Mouse (Mus musculus): ENCODE results near the gene Atp5j.

Atp5j gene

DNA sequence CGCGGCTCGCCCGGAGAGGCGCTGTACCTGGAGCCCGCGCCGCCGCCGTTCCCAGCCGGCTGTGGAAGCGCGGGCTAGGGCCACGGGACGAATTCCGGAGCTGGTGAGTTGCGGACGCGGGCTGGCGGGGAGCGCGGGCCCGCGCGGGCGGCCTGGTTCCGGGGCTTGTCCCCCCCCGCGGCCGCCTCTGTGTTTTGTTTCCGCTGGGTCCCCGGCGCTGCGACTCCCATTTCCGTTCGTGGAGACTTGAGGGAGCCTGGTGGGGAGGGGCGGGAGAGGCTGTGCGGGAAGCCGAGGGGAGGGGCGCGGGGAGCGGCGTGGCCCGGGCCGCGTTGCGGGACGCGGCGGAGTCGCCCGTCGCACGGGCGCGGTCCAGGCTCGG, at the start of gene Atp5j:
TSS of gene Atp5j (minus strand) at position 185 of the 382 bp plus-strand sequence.
- DNase-seq, result peak; percentile 93

- no peak for DNase-seq
Measured at GRCm38 (mm10) chr16:84884572-84884971, 49.1 kb upstream of the Atp5j start.

DNA sequence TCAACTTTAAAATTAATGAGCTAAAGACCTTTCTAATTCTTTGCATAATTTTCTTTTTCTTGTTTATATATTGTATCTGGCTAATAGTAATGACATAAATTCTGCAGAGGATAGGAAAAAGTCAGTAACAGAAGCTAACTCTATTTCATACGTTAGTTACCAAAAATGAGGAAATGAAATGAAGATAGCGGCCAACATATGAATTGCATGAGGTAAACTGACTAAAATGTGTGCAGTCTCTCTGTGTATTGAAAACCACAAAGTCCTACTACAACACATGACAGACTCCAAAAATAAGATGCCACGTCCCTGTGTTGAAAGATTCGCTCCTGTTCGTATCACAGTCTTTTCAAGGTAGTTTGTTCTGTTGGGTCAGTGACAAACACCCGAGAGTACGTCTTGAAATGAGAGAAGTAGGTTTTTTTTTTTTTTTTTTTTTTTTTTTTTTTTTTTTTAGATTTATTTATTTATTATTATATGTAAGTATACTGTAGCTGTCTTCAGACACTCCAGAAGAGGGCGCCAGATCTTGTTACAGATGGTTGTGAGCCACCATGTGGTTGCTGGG, 46.4 kb upstream of the Atp5j start:
- DNase-seq, result no peak

GRCm38 (mm10) chr16:84881168-84881567, 45.7 kb upstream of the Atp5j start:
- DNase-seq, result no peak

DNA sequence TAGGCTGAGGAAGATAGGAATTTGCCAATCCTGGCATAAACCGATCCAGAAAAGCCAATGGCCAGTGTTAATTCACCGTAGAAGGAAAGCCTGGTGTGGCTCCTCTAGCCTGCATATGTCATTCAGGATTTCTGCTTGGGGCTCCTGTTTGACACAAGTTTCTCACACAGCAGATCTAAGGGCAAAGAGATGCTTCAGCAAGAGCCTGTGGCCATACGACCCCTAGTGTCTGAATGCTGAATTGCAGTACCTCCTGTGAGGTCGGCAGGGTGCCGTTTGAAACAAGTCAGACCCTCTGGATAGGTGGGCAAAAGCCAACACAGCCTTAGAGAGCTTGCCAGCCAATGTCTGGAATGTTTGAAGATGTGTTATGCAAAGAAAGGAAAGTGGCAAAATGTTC, 43.7 kb upstream of the Atp5j start:
- peak; percentile 77 for DNase-seq

GRCm38 (mm10) chr16:84876082-84876481, 40.7 kb upstream of the Atp5j start:
- no peak for DNase-seq

DNA sequence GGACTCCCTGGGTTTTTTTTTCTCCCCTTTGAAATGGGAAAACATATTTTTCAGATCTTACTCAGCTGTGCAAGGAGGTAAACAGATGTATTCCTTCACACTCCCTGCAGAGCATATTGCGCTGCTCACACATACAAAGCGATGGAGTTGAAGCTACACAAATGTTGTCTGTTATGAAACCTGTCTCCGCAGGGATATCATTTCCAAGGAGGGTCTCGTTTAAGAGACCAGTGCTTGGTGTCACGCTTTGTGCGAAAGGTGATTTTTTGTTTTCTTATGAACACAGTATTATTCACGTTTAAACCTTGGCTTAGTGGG, 40.3 kb upstream of the Atp5j start:
- DNase-seq, result no peak

DNA sequence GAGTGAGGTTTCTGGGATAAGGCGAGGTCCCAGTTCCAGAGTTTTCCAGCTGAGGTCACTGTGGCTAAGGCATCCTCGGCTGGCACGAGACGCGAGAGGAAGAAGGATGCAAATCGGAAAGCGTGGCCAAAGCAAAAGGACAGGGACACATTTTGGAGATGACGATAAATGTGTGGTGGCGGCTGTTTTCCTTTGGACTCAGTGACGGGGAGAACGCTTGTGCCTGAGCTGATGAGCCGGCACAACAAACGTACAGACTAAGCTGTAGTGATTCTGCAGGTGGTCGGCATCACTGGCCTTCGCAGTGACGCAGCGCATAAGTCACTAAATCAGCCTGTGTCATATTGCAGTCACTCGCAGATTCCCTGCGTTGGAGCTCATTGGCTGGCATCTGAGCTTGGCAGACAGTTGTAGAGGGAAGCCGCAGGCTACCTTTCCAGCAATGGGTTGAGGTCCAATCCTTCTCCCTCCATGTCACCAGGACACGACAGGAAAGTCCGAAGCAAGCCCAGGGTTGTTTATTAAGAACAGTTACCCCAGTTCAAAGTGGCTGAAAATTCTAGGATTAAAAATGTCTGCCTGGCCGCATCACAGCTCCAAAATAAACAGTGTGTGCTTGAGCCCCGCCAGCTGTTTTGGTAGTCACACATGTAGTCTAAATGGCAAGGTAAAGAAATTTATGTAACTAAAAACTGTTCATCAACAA, 39.7 kb upstream of the Atp5j start:
- peak; percentile 51 for DNase-seq

DNA sequence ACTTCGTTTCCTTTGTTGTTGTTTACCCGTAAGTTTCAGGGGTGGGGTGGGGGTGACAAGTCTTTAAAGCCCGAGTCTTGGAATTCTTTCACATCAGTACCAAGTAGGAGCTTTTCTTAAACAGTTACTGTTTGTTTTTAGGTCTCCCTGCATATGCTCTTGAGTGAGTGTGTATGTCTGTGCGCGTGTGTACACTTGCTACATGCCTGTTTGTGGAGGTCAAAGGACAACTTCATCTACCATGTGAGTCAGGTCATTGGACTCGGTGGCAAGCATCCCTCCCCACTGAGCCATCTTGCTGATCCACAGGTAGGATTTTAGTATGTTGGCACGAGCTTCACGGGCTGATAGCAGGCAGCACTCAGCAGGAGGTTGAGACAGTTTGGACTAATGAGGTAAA, 38.4 kb upstream of the Atp5j start:
- DNase-seq, result no peak

DNA sequence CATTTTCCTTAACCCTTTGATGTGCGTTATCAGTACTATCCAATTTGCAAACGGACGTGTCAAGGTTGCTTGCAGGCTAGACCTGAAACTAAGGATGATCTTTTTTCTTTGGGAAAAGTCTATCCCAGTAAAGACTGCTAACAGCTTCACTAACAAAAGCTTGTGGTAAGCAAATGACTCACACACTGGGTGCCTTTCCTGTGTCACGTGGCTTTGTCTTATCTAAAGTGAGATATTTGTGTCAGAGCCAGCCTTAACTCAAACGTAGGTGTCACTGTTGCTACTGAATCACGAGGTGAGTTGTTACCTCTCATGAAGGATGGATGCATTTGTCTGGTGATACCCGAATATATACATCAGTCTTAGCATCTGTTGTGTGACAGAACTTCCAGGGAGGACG, 29.2 kb upstream of the Atp5j start:
- DNase-seq, result no peak

DNA sequence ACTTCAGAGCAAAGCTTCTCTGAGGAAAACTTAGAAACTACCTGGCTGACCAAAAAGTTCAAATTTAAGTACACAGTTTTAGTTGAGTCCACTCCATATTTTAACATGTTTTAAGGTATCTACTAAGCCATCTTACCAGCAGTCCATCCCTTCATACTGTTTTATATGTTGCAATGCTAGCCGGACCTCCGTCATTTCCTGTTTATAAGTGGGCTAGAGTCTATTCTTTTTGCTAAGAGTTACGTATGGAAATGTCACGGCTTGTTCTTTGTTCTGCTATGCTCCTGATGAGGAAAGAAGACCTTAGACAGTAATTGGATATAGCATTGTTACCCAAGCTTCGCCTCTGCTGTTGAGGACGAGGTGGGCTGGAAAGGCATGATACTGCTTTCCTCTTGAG, 18.1 kb upstream of the Atp5j start:
- DNase-seq, result no peak

DNA sequence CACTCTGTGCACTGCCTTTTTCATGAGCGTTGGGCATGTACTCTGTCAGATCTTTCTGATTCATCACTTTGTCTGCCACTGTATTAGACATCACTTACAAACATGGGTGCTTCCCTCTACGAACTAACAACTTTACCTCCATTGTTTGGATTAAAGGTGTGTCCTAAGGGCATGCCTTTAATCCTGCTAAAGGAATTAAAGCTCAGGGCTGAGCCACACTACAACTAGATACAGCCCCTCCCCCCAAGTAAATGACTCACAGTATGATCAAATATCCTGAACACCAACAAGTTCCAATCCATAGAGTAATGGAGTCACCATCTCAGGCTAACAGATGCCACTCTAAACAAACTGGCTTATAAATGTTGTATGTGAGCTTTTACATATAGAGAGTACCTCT, 3.2 kb upstream of the Atp5j start:
- DNase-seq, result no peak

DNA sequence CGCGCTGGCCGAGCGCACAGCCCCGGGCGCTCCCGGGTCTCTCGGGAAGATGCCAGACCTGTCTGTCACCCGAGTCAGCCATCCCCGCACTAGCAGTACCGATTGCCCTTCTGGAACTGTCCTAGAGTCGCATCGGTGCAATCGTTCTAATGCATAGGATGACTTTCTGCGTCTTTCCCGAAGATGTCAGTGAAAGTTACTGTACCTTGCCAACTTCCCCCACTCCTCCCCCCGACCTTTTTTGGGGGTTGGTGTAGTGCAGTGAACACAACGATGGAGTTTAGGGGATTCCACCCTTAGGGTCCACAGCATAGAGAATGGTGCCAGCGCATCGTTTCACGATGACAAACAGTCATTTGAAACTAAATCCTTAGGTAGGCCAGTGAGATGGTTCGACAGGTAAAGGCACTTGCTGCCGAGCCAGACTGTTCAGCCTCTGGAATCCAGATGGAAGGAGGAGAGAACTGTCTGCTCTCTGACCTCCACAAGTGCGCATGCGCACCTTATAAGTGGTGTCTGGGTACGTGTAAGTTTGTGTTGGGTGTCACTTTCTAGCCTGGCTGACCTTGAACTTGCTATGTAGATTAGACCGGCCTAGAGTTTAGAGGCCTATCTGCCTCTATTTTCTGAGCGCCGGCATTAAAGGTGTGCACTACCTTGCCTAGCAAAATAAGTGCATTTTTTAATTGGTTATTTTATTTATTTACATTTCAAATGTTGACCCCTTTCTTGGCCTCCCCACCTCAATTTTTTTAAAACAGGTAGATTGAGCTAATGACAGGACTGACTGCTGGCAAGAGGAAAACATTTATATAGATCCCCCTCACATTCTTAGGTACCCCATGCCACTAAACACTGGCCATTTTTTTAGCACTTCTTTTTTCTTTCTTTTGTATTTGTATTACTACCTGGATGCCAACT, 658 bp upstream of the Atp5j start:
- DNase-seq, result peak; percentile 61

DNA sequence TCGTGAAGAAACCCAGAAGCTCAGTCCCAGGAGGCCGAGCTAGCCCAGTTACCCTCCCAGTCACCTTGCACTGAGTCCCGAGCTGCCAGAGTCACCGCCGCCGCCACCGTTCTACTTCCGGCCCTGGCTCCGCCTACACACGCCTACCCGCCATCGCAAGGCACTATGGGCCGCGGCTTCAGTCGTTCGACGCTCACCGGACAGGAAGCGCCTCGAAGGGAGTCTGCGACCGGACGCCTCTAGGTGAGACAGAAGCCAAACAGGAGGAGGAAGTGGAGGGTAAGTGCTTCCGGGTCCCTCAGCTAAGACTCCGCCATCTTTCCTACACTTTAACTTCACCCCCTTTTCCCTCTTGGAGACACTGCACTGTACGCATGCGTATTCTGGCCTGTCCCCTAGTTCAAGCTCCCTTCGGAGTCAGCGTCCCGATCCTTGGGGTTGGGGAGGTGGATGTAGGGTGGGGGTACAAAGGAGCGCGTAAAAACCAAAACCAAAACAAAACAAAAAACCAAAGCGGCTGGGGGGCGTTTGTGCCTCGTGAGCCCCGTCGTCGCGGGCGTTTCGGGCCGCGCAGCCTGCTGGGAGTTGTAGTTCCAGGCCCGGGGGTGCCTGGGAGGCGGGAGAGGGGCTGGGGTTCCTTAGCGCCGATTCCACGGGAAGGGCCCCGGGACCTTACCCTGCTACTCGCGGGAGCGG, 532 bp downstream of the Atp5j start, which contains the start of gene Gabpa:
TSS of gene Gabpa (plus strand) at position 181 of the 696 bp plus-strand sequence.
- peak; percentile 95 for DNase-seq

DNA sequence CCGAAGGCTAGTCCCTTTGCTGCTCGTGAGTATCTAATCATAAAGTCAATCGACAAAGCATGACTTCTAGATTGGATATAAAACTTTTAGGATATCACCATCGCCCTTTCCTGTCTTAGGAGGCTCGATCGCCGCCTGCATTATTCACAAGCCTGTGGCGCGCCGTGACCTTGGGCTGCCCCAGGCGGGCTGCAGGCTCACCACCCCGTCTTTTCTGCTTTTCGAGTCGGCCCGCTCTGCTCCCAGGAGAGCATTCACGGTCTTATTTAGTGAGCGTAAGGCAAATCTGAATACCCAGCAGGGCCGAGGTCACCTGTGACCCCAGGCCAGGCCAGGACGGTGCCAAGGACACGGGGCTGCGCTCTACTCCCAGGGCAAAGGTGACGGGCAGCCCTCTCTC, 1.1 kb downstream of the Atp5j start:
- no peak for DNase-seq

GRCm38 (mm10) chr16:84832736-84833135, 2.7 kb downstream of the Atp5j start:
- DNase-seq, result no peak

GRCm38 (mm10) chr16:84831696-84832095, 3.7 kb downstream of the Atp5j start:
- DNase-seq, result peak; percentile 16

GRCm38 (mm10) chr16:84825009-84825408, 10.4 kb downstream of the Atp5j start:
- DNase-seq, result peak; percentile 61

GRCm38 (mm10) chr16:84817423-84817822, 18.0 kb downstream of the Atp5j start:
- peak; percentile 54 for DNase-seq

DNA sequence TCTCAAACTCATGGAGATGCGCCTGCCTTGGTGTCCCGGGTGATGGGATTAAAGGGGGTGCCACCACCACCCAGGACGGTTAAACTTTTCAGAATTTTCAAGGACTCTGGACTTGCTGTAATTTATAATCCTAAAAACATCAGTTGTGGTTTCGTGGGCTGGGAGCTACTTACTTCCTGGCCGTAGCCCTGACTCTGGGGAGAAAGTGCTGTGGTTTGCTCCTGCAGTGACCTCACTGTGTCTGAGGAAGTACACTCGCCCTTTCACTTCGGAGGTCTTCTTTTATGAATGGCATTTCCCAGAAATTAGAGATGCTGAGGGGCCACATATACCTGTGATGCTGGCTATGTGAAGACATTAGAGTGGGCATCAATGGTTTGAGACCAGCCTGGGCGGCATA, 20.9 kb downstream of the Atp5j start:
- no peak for DNase-seq

DNA sequence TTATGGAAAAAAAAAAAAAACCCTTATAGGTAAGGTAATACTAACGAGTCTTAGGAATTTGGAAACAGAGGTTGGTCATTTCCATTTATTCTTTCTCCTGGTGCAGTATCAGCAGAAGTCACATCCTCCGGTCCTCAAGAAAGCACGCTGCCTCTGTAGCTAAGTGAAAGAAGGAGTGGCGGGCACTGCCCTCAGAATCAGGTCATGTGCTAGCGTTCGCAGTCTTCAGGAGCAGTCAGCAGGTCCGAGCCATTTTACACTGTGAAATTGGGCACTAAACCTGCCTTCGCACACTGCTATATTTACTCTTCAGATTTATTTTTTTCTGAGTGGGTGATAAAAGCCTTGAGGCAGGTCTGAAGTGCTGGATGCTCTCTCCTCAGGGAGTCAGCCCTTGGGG, 21.6 kb downstream of the Atp5j start:
- DNase-seq, result no peak

- no peak for DNase-seq
Measured at GRCm38 (mm10) chr16:84810254-84810653, 25.2 kb downstream of the Atp5j start.

DNA sequence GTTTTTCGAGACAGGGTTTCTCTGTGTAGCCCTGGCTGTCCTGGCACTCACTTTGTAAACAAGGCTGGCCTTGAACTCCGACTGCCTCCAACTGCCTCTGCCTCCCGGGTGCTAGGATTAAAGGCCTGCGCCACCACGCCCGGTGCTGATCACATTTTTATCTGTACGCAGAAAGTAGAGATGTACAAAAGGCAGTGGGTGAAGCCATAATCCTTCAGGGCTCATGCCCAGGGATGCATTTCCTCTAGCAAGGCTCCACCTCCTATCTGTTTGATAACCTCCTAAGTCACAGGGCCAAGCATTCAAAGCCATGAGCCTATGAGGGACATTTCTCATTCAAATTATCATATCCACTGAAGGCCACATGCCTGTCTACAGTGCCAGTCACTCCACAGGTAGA, 27.6 kb downstream of the Atp5j start:
- DNase-seq, result no peak

Measured in lung, postnatal 10 days (tissue).